Mouse (Mus musculus): ENCODE measurements around the gene Gm49337.
A peak's percentile ranks its signal among the peaks of the same experiment; 100 is the strongest.

The Gm49337 gene

GRCm38 (mm10) chr4:116342119-116342518, 168.9 kb downstream of the Gm49337 start:
- peak; percentile 86 for DNase-seq
